In genomic region chr17:69230131-69230621, GRCm38 (mm10) we compare ENCODE assay signal across 13 mouse cellular contexts.
DNase-seq lines count a peak whose midpoint lies in the region; ATAC-seq and TF ChIP-seq lines count a peak whose summit lies in the region.
"Had no signal": no experiment of that assay in that cellular context is flagged by ENCODE, and none has a peak within 500 bp of the region (broad histone marks: within the 10 kb centered on the region; RNA-seq: fewer than 3 reads in every experiment).

No protein-coding gene starts in this region.

- TF ChIP-seq CTCF in lung, embryonic 14.5 days (IDR thresholded peaks at IDR 0.05; ENCODE audit: low read depth), result no peak
- no peak for TF ChIP-seq CTCF in lung, postnatal 0 days (IDR thresholded peaks at IDR 0.05)

- H3K4me2 ChIP-seq in lung, embryonic 14.5 days, result no peak overlapping the region
- H3K4me2 ChIP-seq in forebrain, embryonic 11.5 days (ENCODE audit: low read depth, low read length, severe bottlenecking), result no peak overlapping the region
- H3K4me2 ChIP-seq in hindbrain, embryonic 14.5 days (replicated peaks), result no peak overlapping the region
- peak overlapping the region; percentile 13; the same call in 1 of the 2 replicates for H3K4me2 ChIP-seq in neural tube, embryonic 15.5 days
- H3K4me2 ChIP-seq in liver, embryonic 12.5 days, result no peak overlapping the region
- no peak overlapping the region for H3K4me2 ChIP-seq in lung, postnatal 0 days (replicated peaks; ENCODE audit: low read depth, low read length)
- H3K4me2 ChIP-seq: embryonic facial prominence, embryonic 13.5 days; liver, embryonic 13.5 days had no signal

- H3K9ac ChIP-seq in lung, embryonic 14.5 days, result no peak overlapping the region
- H3K9ac ChIP-seq in forebrain, embryonic 11.5 days (ENCODE audit: low read length), result no peak overlapping the region
- no peak overlapping the region for H3K9ac ChIP-seq in hindbrain, embryonic 14.5 days
- no peak overlapping the region for H3K9ac ChIP-seq in neural tube, embryonic 15.5 days (replicated peaks)
- H3K9ac ChIP-seq in liver, embryonic 12.5 days, result no peak overlapping the region
- H3K9ac ChIP-seq in lung, postnatal 0 days (replicated peaks; ENCODE audit: low read depth), result no peak overlapping the region
- H3K9ac ChIP-seq: embryonic facial prominence, embryonic 13.5 days; liver, embryonic 13.5 days had no signal

- H3K27me3 ChIP-seq in lung, embryonic 14.5 days (ENCODE audit: insufficient read depth, low read length), result no peaks in the 10 kb centered on the region
- H3K27me3 ChIP-seq in forebrain, embryonic 11.5 days (ENCODE audit: control insufficient read depth, insufficient read depth, low read length), result no peaks in the 10 kb centered on the region
- H3K27me3 ChIP-seq in hindbrain, embryonic 14.5 days (ENCODE audit: control insufficient read depth, insufficient read depth, low read length), result no peaks in the 10 kb centered on the region
- no peaks in the 10 kb centered on the region for H3K27me3 ChIP-seq in neural tube, embryonic 15.5 days (replicated peaks)
- H3K27me3 ChIP-seq in liver, embryonic 12.5 days (replicated peaks), result no peaks in the 10 kb centered on the region
- no peaks in the 10 kb centered on the region for H3K27me3 ChIP-seq in lung, postnatal 0 days (replicated peaks; ENCODE audit: insufficient read depth, low read length)
- H3K27me3 ChIP-seq: embryonic facial prominence, embryonic 13.5 days; liver, embryonic 13.5 days had no signal

- 50% methylated on average over 6 of the region's 6 CpGs for WGBS in lung, embryonic 14.5 days
- WGBS in forebrain, embryonic 11.5 days, result 40% methylated on average over 6 of the region's 6 CpGs
- WGBS in hindbrain, embryonic 14.5 days, result 16% methylated on average over 6 of the region's 6 CpGs
- 16% methylated on average over 6 of the region's 6 CpGs for WGBS in neural tube, embryonic 15.5 days
- WGBS in liver, embryonic 12.5 days (ENCODE audit: insufficient replicate concordance), result 58% methylated on average over 6 of the region's 6 CpGs
- WGBS in lung, postnatal 0 days, result 50% methylated on average over 6 of the region's 6 CpGs

- no peak for TF ChIP-seq EP300 in lung, postnatal 0 days (IDR thresholded peaks at IDR 0.05)

- H3K4me1 ChIP-seq in lung, embryonic 14.5 days (ENCODE audit: insufficient read depth), result no peaks in the 10 kb centered on the region
- no peaks in the 10 kb centered on the region; the same call in 1 of the 2 replicates for H3K4me1 ChIP-seq in forebrain, embryonic 11.5 days (replicated peaks; ENCODE audit: control insufficient read depth, insufficient read depth, low read length)
- peaks cover 34% of the 10 kb centered on the region for H3K4me1 ChIP-seq in hindbrain, embryonic 14.5 days (replicated peaks; ENCODE audit: control insufficient read depth, insufficient read depth, low read length)
- peaks cover 30% of the 10 kb centered on the region for H3K4me1 ChIP-seq in neural tube, embryonic 15.5 days
- H3K4me1 ChIP-seq in liver, embryonic 12.5 days, result no peaks in the 10 kb centered on the region
- no peaks in the 10 kb centered on the region for H3K4me1 ChIP-seq in lung, postnatal 0 days (ENCODE audit: insufficient read depth, low read depth, low read length)
- H3K4me1 ChIP-seq: liver, embryonic 13.5 days had no signal

- H3K27ac ChIP-seq in lung, embryonic 14.5 days (ENCODE audit: low read depth), result no peak overlapping the region
- peak overlapping the region; percentile 31 for H3K27ac ChIP-seq in forebrain, embryonic 11.5 days (ENCODE audit: low read depth, low read length)
- H3K27ac ChIP-seq in hindbrain, embryonic 14.5 days, result peak overlapping the region; percentile 78
- peak overlapping the region; percentile 24; the same call in 1 of the 2 replicates for H3K27ac ChIP-seq in neural tube, embryonic 15.5 days (replicated peaks)
- no peak overlapping the region for H3K27ac ChIP-seq in liver, embryonic 12.5 days
- no peak overlapping the region for H3K27ac ChIP-seq in lung, postnatal 0 days (ENCODE audit: low read length)
- H3K27ac ChIP-seq: embryonic facial prominence, embryonic 13.5 days; left cerebral cortex, adult 2 months; liver, embryonic 13.5 days had no signal

- DNase-seq in lung, embryonic 14.5 days, result peak; percentile 20
- DNase-seq in lung, postnatal 36 days, result no peak
- DNase-seq in forebrain, embryonic 11.5 days (ENCODE audit: low spot score), result no peak
- peak; percentile 51 for DNase-seq in hindbrain, embryonic 14.5 days (ENCODE audit: low spot score)
- DNase-seq in frontal cortex, postnatal 25 days (ENCODE audit: low spot score in 2 of 2), result no peak
- no peak for DNase-seq in lung, postnatal 0 days (ENCODE audit: low spot score)
- DNase-seq: adrenal gland, postnatal 14 days; kidney, postnatal 14 days; liver, embryonic 13.5 days had no signal

- H3K4me3 ChIP-seq in lung, embryonic 14.5 days (ENCODE audit: low read depth, low read length), result no peak overlapping the region
- no peak overlapping the region for H3K4me3 ChIP-seq in forebrain, embryonic 11.5 days (ENCODE audit: low read depth, low read length)
- H3K4me3 ChIP-seq in hindbrain, embryonic 14.5 days (replicated peaks; ENCODE audit: low read length), result no peak overlapping the region
- H3K4me3 ChIP-seq in neural tube, embryonic 15.5 days (replicated peaks), result no peak overlapping the region
- no peak overlapping the region for H3K4me3 ChIP-seq in liver, embryonic 12.5 days
- no peak overlapping the region for H3K4me3 ChIP-seq in lung, postnatal 0 days (ENCODE audit: low read depth, low read length)
- H3K4me3 ChIP-seq: embryonic facial prominence, embryonic 13.5 days; left cerebral cortex, adult 2 months; liver, embryonic 13.5 days had no signal

- H3K9me3 ChIP-seq in lung, embryonic 14.5 days (ENCODE audit: low read depth, low read length), result no peaks in the 10 kb centered on the region
- H3K9me3 ChIP-seq in forebrain, embryonic 11.5 days (ENCODE audit: control insufficient read depth, low read length), result no peaks in the 10 kb centered on the region
- H3K9me3 ChIP-seq in hindbrain, embryonic 14.5 days (ENCODE audit: control insufficient read depth, low read length), result no peaks in the 10 kb centered on the region
- no peaks in the 10 kb centered on the region for H3K9me3 ChIP-seq in neural tube, embryonic 15.5 days (replicated peaks)
- H3K9me3 ChIP-seq in liver, embryonic 12.5 days (replicated peaks), result no peaks in the 10 kb centered on the region
- no peaks in the 10 kb centered on the region for H3K9me3 ChIP-seq in lung, postnatal 0 days (ENCODE audit: low read length)
- H3K9me3 ChIP-seq: embryonic facial prominence, embryonic 13.5 days; liver, embryonic 13.5 days had no signal

- no peak for ATAC-seq in lung, embryonic 14.5 days (ENCODE audit: insufficient read depth)
- ATAC-seq in forebrain, embryonic 11.5 days (replicated peaks; ENCODE audit: low FRiP score), result peak; percentile 52
- peak; percentile 78 for ATAC-seq in hindbrain, embryonic 14.5 days (ENCODE audit: low FRiP score)
- peak; percentile 45; the same call in 1 of the 2 replicates for ATAC-seq in neural tube, embryonic 15.5 days (ENCODE audit: low FRiP score)
- no peak for ATAC-seq in liver, embryonic 12.5 days
- ATAC-seq in lung, postnatal 0 days, result no peak

- H3K36me3 ChIP-seq in lung, embryonic 14.5 days (ENCODE audit: insufficient read depth), result no peaks in the 10 kb centered on the region
- H3K36me3 ChIP-seq in forebrain, embryonic 11.5 days (ENCODE audit: control insufficient read depth, insufficient read depth, low read length), result no peaks in the 10 kb centered on the region
- no peaks in the 10 kb centered on the region; the same call in 1 of the 2 replicates for H3K36me3 ChIP-seq in hindbrain, embryonic 14.5 days (replicated peaks; ENCODE audit: control insufficient read depth, insufficient read depth)
- H3K36me3 ChIP-seq in neural tube, embryonic 15.5 days, result no peaks in the 10 kb centered on the region
- H3K36me3 ChIP-seq in liver, embryonic 12.5 days, result no peaks in the 10 kb centered on the region
- no peaks in the 10 kb centered on the region for H3K36me3 ChIP-seq in lung, postnatal 0 days (ENCODE audit: insufficient read depth, low read length)
- H3K36me3 ChIP-seq: liver, embryonic 13.5 days had no signal

Comparison
In these comparisons a context has a peak if more than half of its experiments do, and no peak if none do; other contexts are left out.
1. DNase-seq: peak in lung, embryonic 14.5 days (single experiment) and hindbrain, embryonic 14.5 days (single experiment); none in lung, postnatal 36 days (single experiment), forebrain, embryonic 11.5 days (single experiment), frontal cortex, postnatal 25 days (0 of 2) and lung, postnatal 0 days (single experiment).
2. ATAC-seq: peak in forebrain, embryonic 11.5 days (single experiment), hindbrain, embryonic 14.5 days (single experiment) and neural tube, embryonic 15.5 days (single experiment); none in lung, embryonic 14.5 days (single experiment), liver, embryonic 12.5 days (single experiment) and lung, postnatal 0 days (single experiment).
3. H3K27ac ChIP-seq: peak in forebrain, embryonic 11.5 days (single experiment), hindbrain, embryonic 14.5 days (single experiment) and neural tube, embryonic 15.5 days (single experiment); none in lung, embryonic 14.5 days (single experiment), liver, embryonic 12.5 days (single experiment) and lung, postnatal 0 days (single experiment).